Mouse (Mus musculus) brain, embryonic 14.5 days (tissue): ENCODE data around the gene Atp8a1.

Source experiments
- CTCF ChIP-seq: fragments of 200-500 bp; IDR thresholded peaks from 2 replicates; pipeline ENCODE4 v1.5.1; 2012; ENCODE audit warnings: inconsistent platforms, mild to moderate bottlenecking, moderate library complexity, borderline replicate concordance; ENCODE audit not compliant: insufficient read depth, insufficient read length; ENCODE audit errors: extremely low read depth
- POLR2A ChIP-seq: fragments of 200-500 bp; IDR thresholded peaks from 2 replicates; pipeline ENCODE4 v1.6.1; 2012; ENCODE audit warnings: mild to moderate bottlenecking, inconsistent platforms, borderline replicate concordance; ENCODE audit not compliant: poor library complexity, insufficient read depth, insufficient read length, severe bottlenecking; ENCODE audit errors: extremely low read depth

GRCm38 (mm10) chr5:67662715-67663114, 184.5 kb downstream of the Atp8a1 start:
- no peak for TF ChIP-seq CTCF
- no peak for TF ChIP-seq POLR2A
